Mouse (Mus musculus) G1E (cell line): ENCODE data around the gene Cep85l.

Experiments used
- CTCF ChIP-seq: IDR thresholded peaks from 2 replicates; pipeline ENCODE4 v1.5.1; 2012; ENCODE audit warnings: low read depth, low read length, inconsistent platforms, mixed read lengths
- GATA1 ChIP-seq: IDR thresholded peaks from 2 replicates; pipeline ENCODE4 v1.6.1; 2012; ENCODE audit warnings: borderline replicate concordance, low read length, inconsistent platforms, mixed read lengths
- POLR2AphosphoS5 ChIP-seq: IDR thresholded peaks from 2 replicates; pipeline ENCODE4 v1.6.1; 2012; ENCODE audit warnings: low read depth, low read length, inconsistent platforms; ENCODE audit not compliant: insufficient replicate concordance

- TF ChIP-seq CTCF: no peak
- no peak for TF ChIP-seq GATA1
- TF ChIP-seq POLR2AphosphoS5: no peak
Observed at GRCm38 (mm10) chr10:53323367-53323766, 56.4 kb downstream of the Cep85l start.
